In genomic region chr16:57439206-57439605, GRCm38 (mm10) we compare ENCODE assay signal across 21 mouse cellular contexts.
DNase-seq lines count a peak whose midpoint lies in the region; ATAC-seq lines count a peak whose summit lies in the region.
"Had no signal": no experiment of that assay in that cellular context is flagged by ENCODE, and none has a peak within 500 bp of the region (broad histone marks: within the 10 kb centered on the region; RNA-seq: fewer than 3 reads in every experiment).

No protein-coding gene starts in this region.

- no peaks in the 10 kb centered on the region for H3K27me3 ChIP-seq in stomach, embryonic 16.5 days (ENCODE audit: control insufficient read depth, insufficient read depth, low read length)
- H3K27me3 ChIP-seq: forebrain, embryonic 13.5 days; hindbrain, embryonic 12.5 days; midbrain, embryonic 12.5 days had no signal

- H3K4me1 ChIP-seq in stomach, embryonic 16.5 days (ENCODE audit: control insufficient read depth, insufficient read depth, low read length): peaks cover 3% of the 10 kb centered on the region; the same call in 1 of the 2 replicates
- H3K4me1 ChIP-seq: hindbrain, embryonic 12.5 days; midbrain, embryonic 12.5 days had no signal

- no peak overlapping the region for H3K4me3 ChIP-seq in stomach, embryonic 16.5 days (replicated peaks; ENCODE audit: low read length)
- H3K4me3 ChIP-seq: forebrain, embryonic 13.5 days; hindbrain, embryonic 12.5 days; midbrain, embryonic 12.5 days had no signal

- H3K9ac ChIP-seq in stomach, embryonic 16.5 days (ENCODE audit: low read length): peak overlapping the region; percentile 8; the same call in 1 of the 2 replicates
- H3K9ac ChIP-seq: forebrain, embryonic 13.5 days; hindbrain, embryonic 12.5 days; lung, embryonic 14.5 days; midbrain, embryonic 12.5 days had no signal

- peak overlapping the region; percentile 22; the same call in 1 of the 2 replicates for H3K27ac ChIP-seq in stomach, embryonic 16.5 days (ENCODE audit: low read length)
- H3K27ac ChIP-seq: hindbrain, embryonic 12.5 days; macrophage; midbrain, embryonic 12.5 days had no signal

- 76% methylated on average over 11 of the region's 11 CpGs for WGBS in stomach, embryonic 16.5 days

- no peaks in the 10 kb centered on the region for H3K9me3 ChIP-seq in stomach, embryonic 16.5 days (replicated peaks; ENCODE audit: control insufficient read depth, low read length)
- H3K9me3 ChIP-seq: forebrain, embryonic 13.5 days; G1E; hindbrain, embryonic 12.5 days; midbrain, embryonic 12.5 days had no signal

- no peaks in the 10 kb centered on the region for H3K36me3 ChIP-seq in stomach, embryonic 16.5 days (ENCODE audit: control insufficient read depth, insufficient read depth, low read length)
- H3K36me3 ChIP-seq: hindbrain, embryonic 12.5 days; midbrain, embryonic 12.5 days had no signal

- peak; percentile 36 to 50 for DNase-seq in cerebellum, postnatal 10 days
- no peak for DNase-seq in cerebellum, adult 11 months
- DNase-seq in kidney, adult 11 months: peak; percentile 18
- no peak for DNase-seq in kidney, postnatal 10 days
- peak; percentile 33 to 49 for DNase-seq in kidney, postnatal 25 days
- DNase-seq in ovary, postnatal 10 days (ENCODE audit: low spot score): no peak
- no peak for DNase-seq in thymus, postnatal 0 days (ENCODE audit: low spot score)
- DNase-seq: adrenal gland, postnatal 36 days; cerebellum, adult 8-10 months; embryo, embryonic 11 days; lung, embryonic 14.5 days; right cerebral cortex, postnatal 4 days; thymus, adult 18-20 months had no signal

- no peak overlapping the region for H3K4me2 ChIP-seq in stomach, embryonic 16.5 days (ENCODE audit: low read depth, low read length)
- H3K4me2 ChIP-seq: forebrain, embryonic 13.5 days; hindbrain, embryonic 12.5 days; liver, embryonic 11.5 days; lung, embryonic 14.5 days; midbrain, embryonic 12.5 days had no signal

- no peak for ATAC-seq in stomach, embryonic 16.5 days (ENCODE audit: insufficient read depth, low FRiP score)
- ATAC-seq: CD4-positive, CD25-positive, alpha-beta regulatory T cell, adult 4 months; forebrain, embryonic 13.5 days had no signal

Comparison
In these comparisons a context has a peak if more than half of its experiments do, and no peak if none do; other contexts are left out.
1. DNase-seq: peak in cerebellum, postnatal 10 days (2 of 2), kidney, adult 11 months (single experiment) and kidney, postnatal 25 days (2 of 2); none in cerebellum, adult 11 months (single experiment), kidney, postnatal 10 days (single experiment), ovary, postnatal 10 days (single experiment) and thymus, postnatal 0 days (single experiment).